Mouse (Mus musculus) gastrocnemius, adult 8-10 months (tissue): ENCODE data around the gene Wdr95. TPM values are rescaled to one million over a fixed set of nuclear protein-coding genes. Genes with fewer than 3 reads are reported as not detected.

ENCODE experiments used
- DNase-seq, 2 experiments: peaks; one replicate each; pipeline ENCODE4 v3.0.0; 2022; ENCODE audit warnings: low spot score in 2 of 2
- total RNA-seq, 4 experiments: library from RNA; stranded (reverse); gene quantifications; 2 replicates each; pipeline ENCODE4 v1.2.4; 2022

Gene Wdr95
- total RNA-seq, 4 experiments from 2014 or later, result not detected

DNA sequence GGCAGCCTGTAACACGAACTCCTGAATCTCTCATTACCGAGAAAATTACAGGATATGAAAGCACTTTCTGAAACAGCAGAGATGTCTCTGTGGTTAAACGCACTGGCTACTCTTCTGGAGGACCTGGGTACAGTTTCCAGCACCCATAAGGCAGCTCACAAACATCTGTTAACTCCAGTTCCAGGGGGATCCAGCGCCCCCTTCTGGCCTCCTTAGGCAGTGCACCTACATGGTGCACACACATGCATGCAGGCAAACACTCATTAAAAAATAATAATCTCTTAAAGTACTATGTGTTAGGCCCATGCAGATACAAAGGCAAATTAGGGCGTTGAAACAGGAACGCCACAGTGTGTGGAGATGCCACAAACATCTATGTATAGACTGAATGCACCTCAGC lies 132.9 kb downstream of the Wdr95 start:
- no peak for DNase-seq

Other genes starting within 250 kb of the Wdr95 start
- 10 to 100 TPM in 2 of 4 experiments, 1 to 10 TPM in 2; 6.8 to 11.4 (median 9.4) TPM for gene Medag, start 116.9 kb upstream of the Wdr95 start, total RNA-seq
- gene Tex26, start 89.0 kb upstream of the Wdr95 start, total RNA-seq, result not detected
- 10 to 100 TPM; 59.5 to 86.1 (median 63.1) TPM for gene Hsph1, start 107.7 kb downstream of the Wdr95 start, total RNA-seq
- gene B3glct, start 149.6 kb downstream of the Wdr95 start, total RNA-seq, result 1 to 10 TPM; 2.9 to 7.7 (median 5.5) TPM